Mouse (Mus musculus): ENCODE data around the gene Fam69a.
A peak's percentile ranks its signal among the peaks of the same experiment; 100 is the strongest.

The Fam69a gene

DNA sequence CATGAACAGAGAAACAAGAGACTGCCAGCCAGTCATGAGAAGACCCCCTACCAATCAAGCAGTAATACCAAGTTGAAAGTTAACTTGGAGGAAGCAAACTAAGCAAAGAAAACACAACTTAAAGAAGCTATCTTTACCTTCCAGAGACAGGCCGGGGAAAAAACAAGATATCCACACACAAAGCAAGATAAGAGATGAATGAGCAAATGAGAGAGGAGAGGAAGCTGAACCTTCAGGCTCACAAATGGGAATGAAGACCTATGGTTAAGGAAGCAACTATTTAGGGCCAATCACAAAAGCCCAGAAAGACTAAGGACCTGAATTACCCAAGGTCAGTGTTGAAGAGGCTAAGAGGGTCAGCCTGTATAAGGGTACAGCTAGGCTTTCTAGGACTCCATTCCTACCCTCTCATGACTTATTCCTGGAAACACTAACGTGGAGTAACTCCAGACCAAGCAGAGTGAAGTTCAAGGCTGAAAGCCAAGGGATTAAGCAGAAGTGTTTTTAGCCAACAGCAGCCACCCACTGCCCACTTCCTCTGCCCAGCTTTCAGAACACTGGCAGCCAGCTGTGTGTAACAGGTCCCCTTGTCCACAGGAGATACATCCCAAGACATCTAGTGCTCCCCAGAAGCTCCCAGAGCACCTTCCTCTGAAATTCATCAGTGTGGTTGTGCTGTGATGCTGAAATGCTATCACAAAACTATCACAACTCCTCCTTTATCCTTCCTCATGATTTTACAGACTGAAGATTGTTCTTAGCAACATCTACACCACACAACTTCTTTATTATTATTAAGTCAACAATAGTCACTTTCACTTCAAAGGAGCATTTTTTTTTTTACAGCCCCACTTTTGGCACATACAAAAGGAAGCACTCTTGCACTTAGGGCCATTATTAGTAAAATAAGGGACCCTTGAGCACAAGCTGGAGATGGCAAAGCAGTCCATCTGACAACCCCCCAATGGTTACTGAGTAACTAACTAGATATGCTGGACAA lies 120.5 kb downstream of the Fam69a start:
- peak; percentile 54 to 57 for DNase-seq (ENCODE audit: low read depth in 1 of 2, low spot score in 2 of 2)

DNA sequence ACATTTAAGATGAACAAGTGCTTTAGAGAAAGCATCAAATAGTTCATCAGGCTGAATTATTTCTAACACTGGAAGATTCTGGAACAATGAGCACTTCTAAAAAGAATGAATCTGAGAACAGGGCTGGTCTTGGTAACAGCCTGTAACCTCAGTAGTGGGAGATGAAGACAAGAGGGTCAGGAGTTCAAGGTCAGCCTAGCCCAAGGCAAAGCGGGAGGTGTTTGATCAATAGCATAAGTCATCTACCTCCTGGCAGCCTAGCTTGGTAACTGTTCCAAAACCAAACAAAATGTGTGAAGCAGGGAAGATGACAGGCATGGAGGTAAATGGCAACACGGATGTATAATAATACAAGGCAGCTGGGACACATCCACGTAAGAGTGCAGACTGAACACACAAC lies 122.9 kb downstream of the Fam69a start:
- DNase-seq (ENCODE audit: low read depth in 1 of 2, low spot score in 2 of 2), result no peak

DNA sequence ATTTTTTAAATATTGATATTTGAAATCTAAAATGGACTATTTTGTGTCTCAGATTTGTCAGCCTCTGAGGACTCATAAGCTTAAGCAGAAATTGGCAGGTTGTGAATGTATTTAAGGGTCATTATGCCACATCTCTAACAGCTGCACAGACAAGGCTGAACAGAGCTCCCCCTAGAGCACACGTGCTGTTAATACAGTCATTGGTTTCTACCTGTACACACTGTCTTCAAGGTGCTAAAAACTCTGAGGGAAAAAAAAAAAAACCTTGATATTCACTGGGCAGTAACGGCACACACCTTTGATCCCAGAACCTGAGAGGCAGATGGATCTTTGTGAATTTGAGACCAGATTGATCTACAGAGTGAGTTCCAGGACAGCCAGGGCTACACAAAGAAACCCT lies 127.9 kb downstream of the Fam69a start:
- no peak for DNase-seq (ENCODE audit: low read depth in 1 of 2, low spot score in 2 of 2)
